Comparison of ENCODE assay signal across 8 mouse cellular contexts in genomic region chr1:51478262-51479026, GRCm38 (mm10). TPM values are rescaled to one million over a fixed set of nuclear protein-coding genes. Genes with fewer than 3 reads are reported as not detected.
A peak's percentile ranks its signal among the peaks of the same experiment; 100 is the strongest.
DNase-seq lines count a peak whose midpoint lies in the region; ATAC-seq lines count a peak whose summit lies in the region.

Nabp1 (minus strand) TSS chr1:51478425.

- under 1% methylated on average over 47 of the region's 51 CpGs for WGBS in hindbrain, embryonic 11.5 days

- DNase-seq in Muller cell, postnatal 12 days (ENCODE audit: inconsistent ontology term), result peak; percentile 99
- DNase-seq in cerebellum, adult 9-11 months, result peak; percentile 99
- peak; percentile 97 to 99 for DNase-seq in frontal cortex, adult 2 months (ENCODE audit: extremely low spot score in 1 of 2, low spot score in 1 of 2)
- peak; percentile 99 for DNase-seq in hindbrain, embryonic 11.5 days (ENCODE audit: low spot score)
- DNase-seq in layer of hippocampus, postnatal 10 days (ENCODE audit: low spot score in 2 of 2), result peak; percentile 98 to 99
- DNase-seq in lung, postnatal 10 days, result peak; percentile 99
- DNase-seq in ovary, postnatal 36 days (ENCODE audit: low spot score), result peak; percentile 99
- peak; percentile 100 for DNase-seq in thymus, postnatal 25 days

- H3K27me3 ChIP-seq in hindbrain, embryonic 11.5 days (ENCODE audit: control insufficient read depth, insufficient read depth, low read length), result no peaks in the 10 kb centered on the region

- peak within 1 kb of the TSS; percentile 63 for H3K4me3 ChIP-seq in hindbrain, embryonic 11.5 days (ENCODE audit: low read depth, low read length)

- no peaks in the 10 kb centered on the region for H3K9me3 ChIP-seq in hindbrain, embryonic 11.5 days (ENCODE audit: control insufficient read depth, low read length)

- peak within 1 kb of the TSS; percentile 66 for H3K9ac ChIP-seq in hindbrain, embryonic 11.5 days (ENCODE audit: low read depth, low read length)

- peak within 1 kb of the TSS; percentile 62; the same call in 1 of the 2 replicates for H3K27ac ChIP-seq in hindbrain, embryonic 11.5 days (ENCODE audit: low read depth, low read length)

- H3K4me1 ChIP-seq in hindbrain, embryonic 11.5 days (replicated peaks; ENCODE audit: control insufficient read depth, insufficient read depth, low read length), result no peaks in the 10 kb centered on the region

- peak within 1 kb of the TSS; percentile 92 for H3K4me2 ChIP-seq in hindbrain, embryonic 11.5 days (replicated peaks; ENCODE audit: low read depth, low read length)

- H3K36me3 ChIP-seq in hindbrain, embryonic 11.5 days (ENCODE audit: control insufficient read depth, insufficient read depth, low read length), result no peaks in the 10 kb centered on the region

- ATAC-seq in hindbrain, embryonic 11.5 days (ENCODE audit: low FRiP score), result peak; percentile 100

RNA-seq across cellular contexts. Expression of gene Nabp1, which starts in this region (rescaled TPM):
- 12.4 and 14.7 TPM in 2 replicates for polyA plus RNA-seq in frontal cortex, adult 2 months (2012; rRNA removed)
- 9.0 and 10.9 TPM in 2 replicates for polyA plus RNA-seq in hindbrain, embryonic 11.5 days (2014; fragmentation: Nextera tagmentation; extraction: Ambion mirVana)
- 10 to 100 TPM; 16.9 to 21.4 TPM for total RNA-seq in layer of hippocampus, postnatal 10 days (2021)

Comparison
In these comparisons a context has a peak if more than half of its experiments do, and no peak if none do; other contexts are left out.
1. Peak in every context shown above with its lines: DNase-seq, ATAC-seq, H3K4me3 ChIP-seq and H3K27ac ChIP-seq.